Mouse (Mus musculus) lung, adult 2 months (tissue): Measurements from ENCODE around the gene Atad1.

Experiments used
- CTCF ChIP-seq: fragments of 200-500 bp; IDR thresholded peaks from 2 replicates; pipeline ENCODE4 v1.5.1; 2011; ENCODE audit warnings: mild to moderate bottlenecking, low read length, control low read depth; ENCODE audit not compliant: insufficient read depth
- POLR2A ChIP-seq: fragments of 200-500 bp; IDR thresholded peaks from 2 replicates; pipeline ENCODE4 v1.6.1; 2011; ENCODE audit warnings: low read depth, mild to moderate bottlenecking, control low read depth, low read length, borderline replicate concordance; ENCODE audit errors: extremely low read depth

- TF ChIP-seq POLR2A = no peak; the same call in 1 of the 2 replicates
- no peak for TF ChIP-seq CTCF
Measured at GRCm38 (mm10) chr19:32756636-32756899, 17.0 kb upstream of the Atad1 start.
